Comparison of ENCODE assay signal across 9 mouse cellular contexts in genomic region chr4:133042244-133042643, GRCm38 (mm10). TPM values are rescaled to one million over a fixed set of nuclear protein-coding genes. Genes with fewer than 3 reads are reported as not detected.
DNase-seq lines count a peak whose midpoint lies in the region; ATAC-seq lines count a peak whose summit lies in the region.
"Had no signal": no experiment of that assay in that cellular context is flagged by ENCODE, and none has a peak within 500 bp of the region (broad histone marks: within the 10 kb centered on the region; RNA-seq: fewer than 3 reads in every experiment).

No protein-coding gene starts in this region.

- peak overlapping the region; percentile 83 for H3K4me3 ChIP-seq in heart, embryonic 10.5 days
- peak overlapping the region; percentile 68 for H3K4me3 ChIP-seq in megakaryocyte, embryonic 14.5 days (replicated peaks)
- H3K4me3 ChIP-seq in limb, embryonic 12.5 days (replicated peaks), result peak overlapping the region; percentile 65
- H3K4me3 ChIP-seq in stomach, embryonic 16.5 days (replicated peaks; ENCODE audit: low read length), result 0 out of 2 replicates have a peak overlapping the region, but pooled peaks have one; percentile 5

- no peaks in the 10 kb centered on the region for H3K27me3 ChIP-seq in heart, embryonic 10.5 days (ENCODE audit: insufficient read depth, poor library complexity, severe bottlenecking)
- peaks cover 7% of the 10 kb centered on the region for H3K27me3 ChIP-seq in megakaryocyte, embryonic 14.5 days (replicated peaks)
- H3K27me3 ChIP-seq in limb, embryonic 12.5 days, result peaks cover 5% of the 10 kb centered on the region; the same call in 1 of the 2 replicates
- H3K27me3 ChIP-seq in stomach, embryonic 16.5 days (ENCODE audit: control insufficient read depth, insufficient read depth, low read length), result no peaks in the 10 kb centered on the region

- no peak for ATAC-seq in megakaryocyte, adult 5-6 weeks (ENCODE audit: poor library complexity, severe bottlenecking)
- ATAC-seq in limb, embryonic 12.5 days (ENCODE audit: insufficient number of reproducible peaks, insufficient read depth, low FRiP score, low TSS enrichment, low read depth), result no peak
- no peak for ATAC-seq in stomach, embryonic 16.5 days (ENCODE audit: insufficient read depth, low FRiP score)
- ATAC-seq in erythroid progenitor cell, adult 5-6 weeks (replicated peaks; ENCODE audit: low FRiP score, poor library complexity, severe bottlenecking), result no peak

- 0 out of 2 replicates have a peak overlapping the region, but pooled peaks have one; percentile 24 for H3K9ac ChIP-seq in limb, embryonic 12.5 days (replicated peaks)
- peak overlapping the region; percentile 7; the same call in 1 of the 2 replicates for H3K9ac ChIP-seq in stomach, embryonic 16.5 days (ENCODE audit: low read length)

- peak overlapping the region; percentile 96 for H3K27ac ChIP-seq in heart, embryonic 10.5 days
- peak overlapping the region; percentile 92 for H3K27ac ChIP-seq in limb, embryonic 12.5 days
- peak overlapping the region; percentile 21 for H3K27ac ChIP-seq in stomach, embryonic 16.5 days (ENCODE audit: low read length)

- H3K9me3 ChIP-seq in heart, embryonic 10.5 days, result no peaks in the 10 kb centered on the region
- H3K9me3 ChIP-seq in megakaryocyte, embryonic 14.5 days, result no peaks in the 10 kb centered on the region
- no peaks in the 10 kb centered on the region for H3K9me3 ChIP-seq in limb, embryonic 12.5 days
- H3K9me3 ChIP-seq in stomach, embryonic 16.5 days (replicated peaks; ENCODE audit: control insufficient read depth, low read length), result no peaks in the 10 kb centered on the region

- H3K36me3 ChIP-seq in heart, embryonic 10.5 days, result no peaks in the 10 kb centered on the region
- peaks cover 72% of the 10 kb centered on the region for H3K36me3 ChIP-seq in megakaryocyte, embryonic 14.5 days (replicated peaks; ENCODE audit: low read length)
- H3K36me3 ChIP-seq in limb, embryonic 12.5 days, result no peaks in the 10 kb centered on the region
- H3K36me3 ChIP-seq in stomach, embryonic 16.5 days (ENCODE audit: control insufficient read depth, insufficient read depth, low read length), result no peaks in the 10 kb centered on the region

- intact Hi-C loops in heart, postnatal 10 days (cut with DNase I), result no loop called here
- intact Hi-C loops in left cerebral cortex, postnatal 25 days (cut with DNase I), result no loop called here

- H3K4me2 ChIP-seq in limb, embryonic 12.5 days, result peak overlapping the region; percentile 100
- peak overlapping the region; percentile 40 for H3K4me2 ChIP-seq in stomach, embryonic 16.5 days (ENCODE audit: low read depth, low read length)

- DNase-seq in heart, embryonic 10.5 days (ENCODE audit: low spot score), result no peak
- no peak for DNase-seq in heart, postnatal 10 days
- no peak for DNase-seq in left cerebral cortex, postnatal 25 days (ENCODE audit: low spot score in 2 of 2)
- DNase-seq: B cell, adult 2 months had no signal

- peaks cover 99% of the 10 kb centered on the region for H3K4me1 ChIP-seq in heart, embryonic 10.5 days
- H3K4me1 ChIP-seq in megakaryocyte, embryonic 14.5 days, result peaks cover 98% of the 10 kb centered on the region
- peaks cover 98% of the 10 kb centered on the region for H3K4me1 ChIP-seq in limb, embryonic 12.5 days (replicated peaks)
- H3K4me1 ChIP-seq in stomach, embryonic 16.5 days (ENCODE audit: control insufficient read depth, insufficient read depth, low read length), result peaks cover 85% of the 10 kb centered on the region

- 8% methylated on average over 4 of the region's 4 CpGs for WGBS in heart, embryonic 10.5 days
- WGBS in limb, embryonic 12.5 days, result 17% methylated on average over 4 of the region's 4 CpGs
- 49% methylated on average over 4 of the region's 4 CpGs for WGBS in stomach, embryonic 16.5 days

RNA-seq across cellular contexts. Expression of gene Ahdc1, which starts 31.2 kb away (rescaled TPM):
- 8.4 and 12.2 TPM in 2 replicates for polyA plus RNA-seq in heart, embryonic 10.5 days (2016; fragmentation: Nextera tagmentation; extraction: Ambion mirVana)
- total RNA-seq in heart, postnatal 10 days (2021), result 10 to 100 TPM; 54.0 to 63.0 TPM
- 42.4 and 114 TPM in 2 replicates for polyA plus RNA-seq in megakaryocyte, embryonic 14.5 days (2012; ENCODE audit: insufficient read depth, low replicate concordance)
- total RNA-seq in megakaryocyte, adult 5-6 weeks (2015), result 3.0 and 4.4 TPM in 2 replicates
- 0.77 and 3.6 TPM in 2 replicates for total RNA-seq in megakaryocyte, adult 5-6 weeks (2017)
- 13.2 and 14.5 TPM in 2 replicates for polyA plus RNA-seq in limb, embryonic 12.5 days (2016; fragmentation: Nextera tagmentation; extraction: Ambion mirVana)
- polyA plus RNA-seq in stomach, embryonic 16.5 days (2015; fragmentation: Nextera tagmentation; extraction: Ambion mirVana), result 4.9 and 7.1 TPM in 2 replicates
- total RNA-seq in erythroid progenitor cell, adult 5-6 weeks (2015; ENCODE audit: low replicate concordance), result 2.9 TPM in 2 replicates
- total RNA-seq in erythroid progenitor cell, adult 5-6 weeks (2017; ENCODE audit: low replicate concordance), result 0.26 TPM in 1 of 2 replicates, not detected in the other
- 10 to 100 TPM; 88.2 to 97.6 TPM for total RNA-seq in left cerebral cortex, postnatal 25 days (2021)

Comparison
In these comparisons a context has a peak if more than half of its experiments do, and no peak if none do; other contexts are left out.
1. H3K27ac ChIP-seq: peak in every context shown above with its lines; median percentile 96 in heart, embryonic 10.5 days; 92 in limb, embryonic 12.5 days; 21 in stomach, embryonic 16.5 days.
2. H3K4me3 ChIP-seq: peak in every context shown above with its lines; median percentile 83 in heart, embryonic 10.5 days; 68 in megakaryocyte, embryonic 14.5 days; 65 in limb, embryonic 12.5 days; 5 in stomach, embryonic 16.5 days.
3. RNA of gene Ahdc1, which starts 31.2 kb away (total RNA-seq): 88.2 to 97.6 TPM in left cerebral cortex, postnatal 25 days and 54.0 to 63.0 TPM in heart, postnatal 10 days; 0.77 to 4.4 TPM in megakaryocyte, adult 5-6 weeks and 0.26 to 2.9 TPM in erythroid progenitor cell, adult 5-6 weeks; every median in the first group is over 10 times any median in the second.